Mouse (Mus musculus): ENCODE measurements at regions not wholly inside any gene's neighbourhood (a gene's known extent, or its start where the extent isn't known, plus 50 kb on each side); places are given as distances from the start of the nearest gene placed in this dataset.
A peak's percentile ranks its signal among the peaks of the same experiment; 100 is the strongest.

DNA sequence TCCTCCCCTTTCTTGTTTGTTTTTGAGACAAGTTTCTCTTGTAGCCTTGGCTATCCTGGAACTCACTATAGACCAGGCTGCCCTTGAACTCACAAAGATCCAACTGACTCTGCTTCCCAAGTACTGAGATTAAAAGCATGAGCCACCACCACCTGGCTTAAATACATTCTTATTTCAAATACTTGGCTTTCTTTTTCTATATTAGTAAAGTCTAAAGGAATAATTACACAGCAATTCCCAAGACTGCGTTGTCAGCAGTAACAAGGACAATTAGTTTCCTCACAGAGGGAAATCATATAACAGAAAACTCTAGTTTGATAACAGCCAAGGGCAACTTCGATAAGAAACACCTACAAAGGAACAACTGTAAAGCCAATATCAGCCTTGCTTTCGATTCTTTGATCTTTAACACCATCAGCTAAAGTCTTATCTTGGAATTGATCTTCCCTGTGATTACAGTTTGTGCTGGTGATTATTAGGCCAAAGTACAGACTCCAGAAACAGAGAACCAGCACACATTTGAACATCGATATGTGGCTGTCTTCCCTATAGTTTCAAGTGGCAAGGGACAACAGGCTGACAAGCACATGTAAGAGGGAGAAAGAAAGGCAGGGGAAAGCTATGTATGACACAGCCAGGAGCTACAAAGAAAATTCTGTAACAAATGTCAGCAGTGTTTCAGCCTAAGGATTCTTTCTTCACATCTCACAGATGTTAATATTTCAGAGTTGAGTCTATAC lies 76.0 kb upstream of the Malrd1 start:
- no peaks in the 10 kb centered on the region for H3K4me1 ChIP-seq (replicated peaks; ENCODE audit: control insufficient read depth, insufficient read depth, low read length)
- TF ChIP-seq CTCF (IDR thresholded peaks at IDR 0.05; ENCODE audit: low read depth): no peak
- no peak overlapping the region for H3K4me3 ChIP-seq (ENCODE audit: low read depth, low read length)
- H3K36me3 ChIP-seq (ENCODE audit: control insufficient read depth, insufficient read depth): no peaks in the 10 kb centered on the region
- H3K9me3 ChIP-seq (ENCODE audit: control insufficient read depth): no peaks in the 10 kb centered on the region
- H3K27me3 ChIP-seq (replicated peaks; ENCODE audit: control insufficient read depth, insufficient read depth, low read length): no peaks in the 10 kb centered on the region
- H3K4me2 ChIP-seq (replicated peaks; ENCODE audit: low read depth): 0 out of 2 replicates have a peak overlapping the region, but pooled peaks have one; percentile 9
- no peak for ATAC-seq
- no peak overlapping the region for H3K9ac ChIP-seq (ENCODE audit: low read depth, low read length)
- whole genome bisulfite sequencing: 38% methylated on average over 4 of the region's 4 CpGs
- H3K27ac ChIP-seq (ENCODE audit: low read depth, low read length): no peak overlapping the region

GRCm38 (mm10) chr2:15451759-15452158 lies 74.5 kb upstream of the Malrd1 start:
- H3K4me3 ChIP-seq (ENCODE audit: low read depth, low read length): no peak overlapping the region
- no peaks in the 10 kb centered on the region for H3K9me3 ChIP-seq (ENCODE audit: control insufficient read depth)
- no peaks in the 10 kb centered on the region for H3K4me1 ChIP-seq (replicated peaks; ENCODE audit: control insufficient read depth, insufficient read depth, low read length)
- H3K9ac ChIP-seq (ENCODE audit: low read depth, low read length): no peak overlapping the region
- TF ChIP-seq CTCF (IDR thresholded peaks at IDR 0.05; ENCODE audit: low read depth): no peak
- no peaks in the 10 kb centered on the region for H3K27me3 ChIP-seq (replicated peaks; ENCODE audit: control insufficient read depth, insufficient read depth, low read length)
- ATAC-seq: no peak
- no peak overlapping the region for H3K4me2 ChIP-seq (replicated peaks; ENCODE audit: low read depth)
- 81% methylated on average over 3 of the region's 3 CpGs for WGBS
- no peaks in the 10 kb centered on the region for H3K36me3 ChIP-seq (ENCODE audit: control insufficient read depth, insufficient read depth)
- H3K27ac ChIP-seq (ENCODE audit: low read depth, low read length): no peak overlapping the region

GRCm38 (mm10) chr2:15469399-15469798 lies 56.9 kb upstream of the Malrd1 start:
- 48% methylated on average over 2 of the region's 2 CpGs for WGBS
- no peaks in the 10 kb centered on the region for H3K36me3 ChIP-seq (ENCODE audit: control insufficient read depth, insufficient read depth)
- TF ChIP-seq CTCF (IDR thresholded peaks at IDR 0.05; ENCODE audit: low read depth): no peak
- H3K9me3 ChIP-seq (ENCODE audit: control insufficient read depth): no peaks in the 10 kb centered on the region
- no peak overlapping the region for H3K9ac ChIP-seq (ENCODE audit: low read depth, low read length)
- ATAC-seq: no peak
- no peak overlapping the region for H3K27ac ChIP-seq (ENCODE audit: low read depth, low read length)
- no peaks in the 10 kb centered on the region for H3K4me1 ChIP-seq (replicated peaks; ENCODE audit: control insufficient read depth, insufficient read depth, low read length)
- no peak overlapping the region for H3K4me3 ChIP-seq (ENCODE audit: low read depth, low read length)
- H3K4me2 ChIP-seq (replicated peaks; ENCODE audit: low read depth): no peak overlapping the region
- no peaks in the 10 kb centered on the region for H3K27me3 ChIP-seq (replicated peaks; ENCODE audit: control insufficient read depth, insufficient read depth, low read length)

Data from intestine, postnatal 0 days (tissue).